Mouse (Mus musculus) liver, postnatal 0 days (tissue): ENCODE measurements around the gene Cyp8b1. TPM values are rescaled to one million over a fixed set of nuclear protein-coding genes. Genes with fewer than 3 reads are reported as not detected.
A peak's percentile ranks its signal among the peaks of the same experiment; 100 is the strongest.

Experiments used
- ATAC-seq: fragments of 200-750 bp; cut with Nextera tagmentation; 2 replicates; pipeline ENCODE4 v1.8.0; 2017; ENCODE audit warnings: mild to moderate bottlenecking, moderate library complexity
- DNase-seq: peaks from one replicate; pipeline ENCODE4 v3.0.0-alpha.2; 2016
- H3K27ac ChIP-seq: fragments of 300-500 bp; sonication (generic); 2 replicates; pipeline ENCODE4 v1.5.1; 2014; ENCODE audit warnings: antibody characterized with exemption, moderate library complexity, mild to moderate bottlenecking, low read depth
- H3K27me3 ChIP-seq: fragments of 300-500 bp; sonication (generic); 2 replicates; pipeline ENCODE4 v1.6.1; 2014; ENCODE audit warnings: low read length, control low read depth, mixed read lengths; ENCODE audit not compliant: insufficient read depth
- H3K36me3 ChIP-seq: fragments of 300-500 bp; sonication (generic); replicated peaks from 2 replicates; pipeline ENCODE4 v1.6.1; 2014; ENCODE audit warnings: mild to moderate bottlenecking, control low read depth, low read length, moderate library complexity, mixed read lengths; ENCODE audit not compliant: insufficient read depth
- H3K4me1 ChIP-seq: fragments of 300-500 bp; sonication (generic); 2 replicates; pipeline ENCODE4 v1.6.1; 2014; ENCODE audit warnings: antibody characterized with exemption, mild to moderate bottlenecking, control low read depth; ENCODE audit not compliant: insufficient read depth
- H3K4me2 ChIP-seq: fragments of 300-500 bp; sonication (generic); 2 replicates; pipeline ENCODE4 v1.6.1; 2014; ENCODE audit warnings: low read depth, mild to moderate bottlenecking, low read length, moderate library complexity, mixed read lengths
- H3K4me3 ChIP-seq: fragments of 300-500 bp; sonication (generic); 2 replicates; pipeline ENCODE4 v1.5.1; 2014; ENCODE audit warnings: low read depth, low read length
- H3K9ac ChIP-seq: fragments of 300-500 bp; sonication (generic); replicated peaks from 2 replicates; pipeline ENCODE4 v1.6.1; 2014; ENCODE audit warnings: mild to moderate bottlenecking, moderate library complexity
- H3K9me3 ChIP-seq: fragments of 300-500 bp; sonication (generic); 2 replicates; pipeline ENCODE4 v1.6.1; 2016; ENCODE audit warnings: mild to moderate bottlenecking, control low read depth, low read length, mixed read lengths
- CTCF ChIP-seq: sonication (generic); IDR thresholded peaks from 2 replicates; pipeline ENCODE4 v1.5.1; 2016; ENCODE audit warnings: antibody characterized with exemption, low read depth
- EP300 ChIP-seq: IDR thresholded peaks from 2 replicates; pipeline ENCODE4 v1.6.1; 2016; ENCODE audit warnings: antibody characterized with exemption, low read depth, mild to moderate bottlenecking
- WGBS: fragments of 180-500 bp; shearing (Covaris S2); extraction: QIAGEN DNeasy Blood & Tissue Kit; methylation state at CpG from one replicate; pipeline ENCODE4 v1.1.7; 2014; ENCODE audit not compliant: insufficient replicate concordance; 5-methylcytosine and 5-hydroxymethylcytosine counted together
- polyA plus RNA-seq: library from polyadenylated mRNA; unstranded; fragments of >200 nt; fragmentation: Nextera tagmentation; extraction: Ambion mirVana; gene quantifications from 2 replicates; pipeline ENCODE4 v1.2.1, GENCODE M21; 2015

Gene Cyp8b1
- polyA plus RNA-seq, 1 experiment from 2014 or later: 144 TPM

GRCm38 (mm10) chr9:121900282-121900855 is 15.7 kb downstream of the Cyp8b1 start:
- H3K9ac ChIP-seq: no peak overlapping the region
- TF ChIP-seq CTCF: no peak
- TF ChIP-seq EP300: no peak
- no peaks in the 10 kb centered on the region for H3K9me3 ChIP-seq
- H3K36me3 ChIP-seq: no peaks in the 10 kb centered on the region
- no peak overlapping the region for H3K4me3 ChIP-seq
- peaks cover 28% of the 10 kb centered on the region for H3K4me1 ChIP-seq
- no peak overlapping the region for H3K4me2 ChIP-seq
- no peak overlapping the region for H3K27ac ChIP-seq
- DNase-seq (no peak), ATAC-seq (no peak)
- 69% methylated on average over 5 of the region's 5 CpGs for WGBS
- no peaks in the 10 kb centered on the region for H3K27me3 ChIP-seq

- Histone ChIP-seq H3K9ac (no peak overlapping the region), H3K4me2 (no peak overlapping the region), H3K27me3 (no peaks in the 10 kb centered on the region), H3K9me3 (no peaks in the 10 kb centered on the region), H3K36me3 (no peaks in the 10 kb centered on the region), H3K4me1 (peaks cover 24% of the 10 kb centered on the region), H3K27ac (no peak overlapping the region), H3K4me3 (no peak overlapping the region)
- DNase-seq: no peak
- 62% methylated on average over 6 of the region's 6 CpGs for WGBS
- no peak for TF ChIP-seq CTCF
- TF ChIP-seq EP300: no peak
- no peak for ATAC-seq
These were observed 16.8 kb downstream of the Cyp8b1 start for GRCm38 (mm10) chr9:121899306-121899705.

GRCm38 (mm10) chr9:121898245-121898644 is 17.9 kb downstream of the Cyp8b1 start, which contains the start of gene Ackr2:
TSS of gene Ackr2 (plus strand) at chr9:121898355.
- no peak for DNase-seq
- TF ChIP-seq CTCF (no peak), EP300 (no peak)
- peaks cover 17% of the 10 kb centered on the region for H3K4me1 ChIP-seq

GRCm38 (mm10) chr9:121896820-121897219 is 19.3 kb downstream of the Cyp8b1 start:
- DNase-seq: no peak
- Histone ChIP-seq H3K4me3 (no peak overlapping the region), H3K4me1 (peaks cover 7% of the 10 kb centered on the region; the same call in 1 of the 2 replicates), H3K36me3 (no peaks in the 10 kb centered on the region), H3K27ac (no peak overlapping the region), H3K9me3 (no peaks in the 10 kb centered on the region), H3K27me3 (no peaks in the 10 kb centered on the region), H3K9ac (no peak overlapping the region), H3K4me2 (no peak overlapping the region)
- 59% methylated on average over 4 of the region's 4 CpGs for WGBS
- ATAC-seq: no peak
- TF ChIP-seq CTCF (no peak), EP300 (no peak)

More at GRCm38 (mm10) chr9:121898245-121898644, 17.9 kb downstream of the Cyp8b1 start, which contains the start of gene Ackr2:
- 0 out of 2 replicates have a peak, but pooled peaks have one; percentile 6 for ATAC-seq
- H3K9me3 ChIP-seq: no peaks in the 10 kb centered on the region
- H3K27me3 ChIP-seq: no peaks in the 10 kb centered on the region
- no peak within 1 kb of the TSS for H3K27ac ChIP-seq
- no peak within 1 kb of the TSS for H3K9ac ChIP-seq
- no peaks in the 10 kb centered on the region for H3K36me3 ChIP-seq
- no peak within 1 kb of the TSS for H3K4me3 ChIP-seq
- WGBS: 76% methylated on average over 9 of the region's 9 CpGs
- H3K4me2 ChIP-seq: peak within 1 kb of the TSS; percentile 13; the same call in 1 of the 2 replicates

GRCm38 (mm10) chr9:121895392-121895993 is 20.6 kb downstream of the Cyp8b1 start:
- DNase-seq: no peak
- TF ChIP-seq EP300: no peak
- TF ChIP-seq CTCF: no peak

GRCm38 (mm10) chr9:121894447-121894846 is 21.7 kb downstream of the Cyp8b1 start:
- no peak overlapping the region for H3K4me3 ChIP-seq
- H3K27ac ChIP-seq: no peak overlapping the region
- no peak for ATAC-seq
- DNase-seq: no peak
- H3K4me1 ChIP-seq: peaks cover 22% of the 10 kb centered on the region
- WGBS: 76% methylated on average over 7 of the region's 7 CpGs
- H3K36me3 ChIP-seq: no peaks in the 10 kb centered on the region
- no peak overlapping the region for H3K9ac ChIP-seq
- H3K27me3 ChIP-seq: no peaks in the 10 kb centered on the region
- TF ChIP-seq EP300 (no peak), CTCF (no peak)
- no peaks in the 10 kb centered on the region for H3K9me3 ChIP-seq
- no peak overlapping the region for H3K4me2 ChIP-seq

More at GRCm38 (mm10) chr9:121895392-121895993, 20.6 kb downstream of the Cyp8b1 start:
- H3K4me2 ChIP-seq: no peak overlapping the region
- H3K27me3 ChIP-seq: no peaks in the 10 kb centered on the region
- WGBS: 58% methylated on average over 7 of the region's 7 CpGs
- no peak for ATAC-seq
- no peak overlapping the region for H3K9ac ChIP-seq
- peaks cover 15% of the 10 kb centered on the region; the same call in 1 of the 2 replicates for H3K4me1 ChIP-seq
- no peak overlapping the region for H3K4me3 ChIP-seq
- no peaks in the 10 kb centered on the region for H3K36me3 ChIP-seq
- no peaks in the 10 kb centered on the region for H3K9me3 ChIP-seq
- H3K27ac ChIP-seq: no peak overlapping the region
